Mouse (Mus musculus) cerebellum, adult 11-12 months (tissue): ENCODE data around the gene Ak5.
A peak's percentile ranks its signal among the peaks of the same experiment; 100 is the strongest.

Experiments
- DNase-seq: peaks from one replicate; pipeline ENCODE4 v3.0.0; 2022

Gene Ak5

GRCm38 (mm10) chr3:152508419-152508993, 159.7 kb downstream of the Ak5 start:
- DNase-seq, result no peak

DNA sequence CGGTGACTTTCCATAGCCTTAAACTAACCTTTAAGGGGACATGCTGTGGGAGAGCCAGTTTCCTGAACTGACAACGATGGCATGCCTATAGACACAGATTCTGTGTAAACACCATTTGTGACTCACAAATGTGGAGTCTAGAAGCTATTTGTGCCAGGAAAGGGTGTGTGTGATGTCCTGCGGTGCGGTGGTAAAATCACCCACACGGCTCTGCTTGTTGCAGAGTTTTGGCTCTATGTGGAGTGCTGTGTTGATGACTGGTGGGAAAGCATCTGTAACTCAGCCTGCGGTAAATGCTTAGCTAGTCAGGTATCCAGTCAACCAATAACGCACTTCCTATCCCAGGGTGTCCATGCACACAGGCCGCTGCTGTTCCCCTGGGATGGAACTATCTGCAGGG, 160.3 kb downstream of the Ak5 start:
- no peak for DNase-seq

DNA sequence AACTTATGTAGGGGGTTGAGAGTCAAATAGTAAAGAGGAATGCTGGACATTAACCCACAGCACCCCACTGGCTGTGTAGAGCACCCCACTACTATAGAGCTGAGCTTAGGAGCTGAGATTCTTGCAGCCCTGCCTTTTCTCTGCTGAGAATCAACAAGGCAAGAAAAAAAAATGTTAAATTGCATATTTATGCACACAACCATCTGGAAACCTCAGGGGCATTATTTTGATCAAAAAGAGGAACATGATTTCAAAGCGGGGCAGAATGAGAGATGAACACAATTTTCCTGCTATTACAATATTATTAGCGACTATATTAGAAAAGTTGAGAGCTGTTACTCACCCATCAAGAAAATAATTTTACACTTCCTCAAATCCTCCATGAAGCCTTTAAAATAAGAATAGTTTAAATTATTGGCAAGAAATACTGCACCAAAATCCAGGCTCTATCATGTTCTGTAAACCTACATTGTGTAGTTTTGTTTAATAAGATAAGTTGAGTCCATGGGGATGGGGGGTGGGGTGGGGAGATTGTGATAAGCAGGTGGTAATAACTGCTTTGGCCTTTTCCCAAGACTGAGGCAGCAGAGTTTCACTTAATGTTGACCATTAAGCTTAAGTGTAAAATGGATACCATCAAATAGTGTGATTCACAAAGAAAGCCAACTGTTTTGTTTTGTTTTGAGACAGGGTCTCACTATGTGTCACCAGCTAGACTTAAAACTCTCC, 169.0 kb downstream of the Ak5 start:
- no peak for DNase-seq

GRCm38 (mm10) chr3:152497842-152498241, 170.3 kb downstream of the Ak5 start:
- no peak for DNase-seq

DNA sequence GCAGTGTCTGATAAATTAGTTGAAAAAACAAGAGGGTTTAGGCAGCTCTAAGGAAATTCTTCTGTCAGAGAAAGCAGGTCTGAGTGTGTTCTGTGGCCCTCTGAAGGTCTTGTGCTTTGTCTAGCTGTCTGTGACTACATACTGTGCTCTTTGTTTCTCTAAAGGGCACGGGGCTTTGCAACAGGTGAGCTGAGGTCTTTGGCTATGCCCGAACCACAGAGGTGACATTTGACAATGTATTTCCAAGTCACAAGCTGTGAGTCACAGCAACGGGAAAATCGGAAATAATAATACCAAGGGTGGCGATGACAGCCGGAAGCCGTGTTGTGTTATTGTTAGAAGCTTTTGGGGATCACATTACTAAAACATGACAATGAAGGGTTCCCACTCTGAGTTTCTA, 171.1 kb downstream of the Ak5 start:
- DNase-seq, result no peak

- DNase-seq, result no peak
These were observed 172.7 kb downstream of the Ak5 start for GRCm38 (mm10) chr3:152495415-152495898.

DNA sequence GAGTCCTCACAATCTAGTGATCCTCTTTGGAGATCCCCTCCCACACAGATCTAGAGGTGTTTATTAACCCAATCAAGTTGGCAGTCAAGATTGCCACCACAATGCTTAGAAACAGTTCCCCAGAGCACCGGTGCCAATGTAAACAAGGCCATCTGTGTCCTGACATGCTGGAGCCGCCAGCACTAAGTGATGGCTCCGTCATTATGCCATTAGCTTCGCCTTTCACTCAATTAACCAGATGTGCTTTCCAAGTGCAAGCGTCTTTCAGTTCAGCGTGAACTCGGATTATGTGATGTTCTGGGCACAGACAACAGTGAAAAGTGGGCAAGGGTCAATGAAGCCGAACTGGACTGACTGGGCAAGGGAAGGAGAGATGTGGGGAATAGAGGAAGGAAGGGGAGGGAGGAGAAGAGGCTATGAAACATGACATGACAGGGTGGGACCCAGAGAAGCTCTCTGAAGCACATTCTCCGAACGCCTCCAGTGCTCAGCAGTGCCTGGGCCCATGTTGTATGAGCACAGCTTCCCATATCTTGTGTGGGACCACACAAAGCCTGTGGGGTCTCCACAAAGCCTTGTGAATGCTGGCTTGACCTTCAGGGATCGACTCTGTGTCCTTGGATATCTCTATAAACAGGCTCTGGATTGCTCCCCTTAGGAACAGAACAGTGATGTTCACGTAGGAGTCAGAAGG, 173.3 kb downstream of the Ak5 start:
- DNase-seq, result no peak

GRCm38 (mm10) chr3:152493813-152494212, 174.3 kb downstream of the Ak5 start:
- DNase-seq, result no peak

DNA sequence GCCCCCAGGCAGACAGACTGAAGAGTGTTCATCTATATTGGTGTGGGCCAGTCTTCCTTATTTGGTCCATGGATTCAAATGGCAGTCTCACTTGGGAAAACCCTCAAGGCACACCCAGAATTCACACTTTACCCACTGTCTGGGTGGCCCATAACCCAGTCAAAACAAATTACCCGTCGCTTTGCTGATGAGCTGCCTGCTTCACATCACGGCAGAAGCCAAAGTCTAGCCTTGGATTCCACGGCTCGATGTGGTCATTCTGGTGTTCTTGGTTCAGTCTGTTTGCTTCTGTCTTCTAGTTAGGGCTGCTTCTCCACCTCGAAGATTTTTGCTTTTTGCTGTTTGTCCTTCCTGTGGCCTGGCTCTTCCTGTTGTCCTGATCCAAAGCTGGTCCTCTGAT, 175.9 kb downstream of the Ak5 start:
- no peak for DNase-seq

DNA sequence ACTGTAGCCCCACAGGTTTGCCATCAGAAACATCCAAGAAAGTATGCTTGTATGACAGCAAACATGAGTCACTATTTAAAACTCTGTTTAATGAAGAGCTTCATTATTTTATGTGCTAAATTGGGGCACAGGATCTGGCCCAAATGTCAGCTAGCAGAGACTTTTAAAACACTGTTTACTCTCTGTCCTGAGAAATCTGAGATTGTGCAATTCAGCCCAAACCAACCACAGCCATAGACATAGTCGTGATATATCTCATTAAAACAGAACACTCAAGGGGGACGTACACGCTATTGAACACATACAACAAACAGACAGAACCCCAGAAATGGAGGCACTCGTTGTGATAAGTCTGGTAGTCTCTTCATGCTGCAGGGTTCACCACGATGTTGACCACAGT, 177.7 kb downstream of the Ak5 start:
- no peak for DNase-seq

DNA sequence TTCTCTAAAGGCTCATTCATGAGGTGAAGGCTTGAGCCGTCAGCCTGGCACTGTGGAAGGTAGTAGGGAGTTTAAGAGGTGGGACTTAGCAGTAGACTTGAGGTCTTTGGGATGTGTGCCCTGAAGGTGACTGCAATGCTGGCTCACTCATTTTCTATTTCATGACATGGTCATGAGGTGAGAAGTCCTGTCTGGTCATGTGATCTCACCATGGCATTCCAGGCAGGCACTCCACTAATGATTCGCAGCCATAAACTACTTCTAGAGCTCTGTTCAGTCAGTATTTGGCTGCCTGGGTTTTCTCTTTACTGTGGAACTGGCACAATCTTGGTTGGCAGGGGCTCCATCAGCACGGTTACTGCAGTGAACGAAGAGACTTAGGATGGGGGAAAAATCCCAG, 179.2 kb downstream of the Ak5 start:
- DNase-seq, result no peak

DNA sequence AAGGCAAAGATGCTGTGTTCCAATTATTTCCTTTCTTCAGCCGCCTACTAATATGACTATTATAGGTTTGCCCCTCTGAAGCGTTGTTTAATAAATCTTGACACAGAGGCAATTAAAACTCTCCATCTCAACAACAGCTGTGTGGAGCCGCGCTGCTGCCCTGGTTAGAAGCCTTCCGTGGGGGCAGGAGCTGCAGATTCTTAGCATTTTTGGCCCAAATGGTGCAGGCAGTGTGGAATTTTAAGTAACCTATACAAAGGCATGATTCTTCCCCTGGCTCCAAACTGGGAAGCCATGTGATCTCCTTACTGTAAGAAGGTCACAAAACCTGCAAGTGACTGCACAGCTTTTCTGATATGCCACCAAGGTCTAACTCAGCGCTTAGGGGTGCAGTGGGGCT, 184.0 kb downstream of the Ak5 start:
- DNase-seq, result no peak

- DNase-seq, result no peak
These were observed 184.4 kb downstream of the Ak5 start for GRCm38 (mm10) chr3:152483800-152484199.

- DNase-seq, result no peak
These were observed 186.0 kb downstream of the Ak5 start for GRCm38 (mm10) chr3:152482182-152482581.

DNA sequence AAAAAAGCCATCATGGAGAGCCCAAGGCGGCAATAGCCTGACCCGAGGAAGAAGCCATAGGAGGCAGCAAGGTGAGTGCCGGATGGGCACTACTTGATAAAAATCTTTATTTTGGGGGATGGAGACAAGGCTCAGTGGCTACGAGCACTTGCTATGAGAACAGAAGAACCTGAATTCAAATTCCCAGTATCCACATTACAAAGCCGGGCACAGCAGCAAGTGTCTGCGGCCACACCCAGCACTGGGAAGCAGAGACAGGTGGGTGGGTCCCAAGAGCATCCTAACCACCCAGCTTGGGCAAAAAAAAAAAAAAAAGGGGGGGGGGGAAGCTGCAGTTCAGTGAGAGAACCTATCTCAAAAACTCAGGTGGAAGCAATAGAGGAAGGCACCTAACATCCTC, 187.8 kb downstream of the Ak5 start:
- no peak for DNase-seq

GRCm38 (mm10) chr3:152478599-152479435, 189.3 kb downstream of the Ak5 start:
- no peak for DNase-seq

DNA sequence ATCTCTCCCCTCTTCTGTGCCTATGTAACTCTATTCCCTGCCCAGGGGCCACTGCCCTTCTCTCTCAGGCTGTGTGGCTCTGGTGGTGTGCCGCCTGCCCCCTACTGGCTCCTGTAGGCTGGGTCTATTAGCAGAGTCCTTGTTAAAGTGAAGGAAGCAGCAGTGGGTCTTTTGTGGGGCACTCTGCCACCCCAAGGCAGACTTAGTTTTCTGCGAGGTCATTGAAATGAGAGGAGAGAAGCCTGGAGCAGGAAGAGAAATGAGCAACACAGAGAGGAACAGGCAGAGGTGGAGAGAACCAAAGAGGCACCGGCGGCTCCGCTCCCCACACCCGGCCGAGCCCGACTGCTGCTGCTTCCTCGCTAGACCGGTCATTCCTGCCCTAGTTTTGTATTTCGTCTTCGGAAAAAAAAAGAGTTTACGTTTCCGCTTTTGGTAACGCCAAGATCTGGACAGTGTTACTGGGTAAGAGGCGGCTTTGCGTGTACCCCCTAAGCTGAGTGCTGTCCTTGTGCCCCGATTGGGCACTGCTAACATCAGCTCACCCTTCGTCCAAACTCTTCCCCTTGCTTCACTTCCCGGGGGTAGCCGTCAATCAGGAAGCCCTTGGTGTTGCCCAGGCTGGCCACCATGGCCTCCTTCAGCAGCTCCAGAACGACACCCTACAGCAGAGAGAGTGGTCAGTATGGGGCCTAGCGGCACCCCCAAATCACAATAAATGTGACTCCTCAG, 190.2 kb downstream of the Ak5 start:
- peak; percentile 22 for DNase-seq

DNA sequence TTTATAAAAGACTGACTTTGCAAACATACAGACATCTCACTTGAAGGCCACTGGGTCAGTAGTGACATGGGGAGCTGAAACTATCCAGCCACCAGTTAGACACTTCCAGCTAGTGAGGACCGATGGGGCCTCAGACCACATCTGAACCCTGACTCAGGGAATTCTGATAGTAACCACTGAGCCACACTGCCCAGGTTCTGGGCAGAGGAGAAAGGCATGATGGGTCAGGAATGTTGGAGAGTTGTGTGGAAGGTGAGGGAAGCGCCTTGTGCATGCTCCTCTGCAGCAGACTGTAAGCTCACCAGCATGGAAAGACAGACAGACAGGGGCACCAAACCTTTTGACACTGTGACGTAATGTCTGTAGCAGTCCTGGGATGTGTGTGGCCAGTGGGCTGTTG, 192.3 kb downstream of the Ak5 start:
- DNase-seq, result no peak

DNA sequence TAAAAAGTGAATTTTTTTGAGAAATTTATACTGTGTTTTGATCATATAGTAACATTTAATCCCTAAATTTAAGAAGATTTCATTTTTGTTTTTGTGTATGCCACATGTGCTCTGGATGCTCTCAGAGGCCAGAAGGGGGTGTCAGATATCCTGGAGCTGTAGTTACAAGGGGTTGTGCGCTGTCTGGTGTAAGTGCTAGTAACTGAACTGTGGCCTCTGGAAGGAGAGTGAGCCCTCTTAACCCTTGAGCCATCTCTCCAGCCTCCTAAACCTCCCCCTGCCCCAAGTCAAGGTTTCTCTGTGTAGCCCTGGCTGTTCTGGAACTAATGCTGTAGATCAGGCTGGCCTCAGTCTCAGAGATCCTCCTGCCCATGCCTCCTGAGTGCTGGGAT, 192.9 kb downstream of the Ak5 start:
- no peak for DNase-seq

- peak; percentile 20 for DNase-seq
These were observed 193.4 kb downstream of the Ak5 start for GRCm38 (mm10) chr3:152474582-152475277.

DNA sequence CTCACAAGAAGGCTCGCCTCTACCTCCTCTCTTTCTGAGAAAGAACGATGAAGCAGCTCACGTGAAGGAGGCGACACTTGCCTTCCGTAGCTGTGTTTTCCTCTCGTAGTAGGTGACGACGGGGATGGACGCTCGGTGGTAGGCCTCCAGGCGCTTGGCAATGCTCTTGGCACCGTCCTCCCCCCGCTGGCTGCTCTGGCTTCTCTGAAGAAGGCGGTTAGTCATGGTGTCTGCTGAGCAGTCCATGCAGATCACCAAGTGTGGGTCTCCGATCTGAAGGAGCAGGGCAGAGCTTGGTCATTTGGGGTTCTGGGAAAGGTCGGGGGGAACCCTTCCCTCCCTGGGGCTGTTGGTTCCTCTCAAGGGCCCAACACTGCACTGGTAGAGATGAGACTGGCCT, 195.5 kb downstream of the Ak5 start:
- DNase-seq, result no peak

DNA sequence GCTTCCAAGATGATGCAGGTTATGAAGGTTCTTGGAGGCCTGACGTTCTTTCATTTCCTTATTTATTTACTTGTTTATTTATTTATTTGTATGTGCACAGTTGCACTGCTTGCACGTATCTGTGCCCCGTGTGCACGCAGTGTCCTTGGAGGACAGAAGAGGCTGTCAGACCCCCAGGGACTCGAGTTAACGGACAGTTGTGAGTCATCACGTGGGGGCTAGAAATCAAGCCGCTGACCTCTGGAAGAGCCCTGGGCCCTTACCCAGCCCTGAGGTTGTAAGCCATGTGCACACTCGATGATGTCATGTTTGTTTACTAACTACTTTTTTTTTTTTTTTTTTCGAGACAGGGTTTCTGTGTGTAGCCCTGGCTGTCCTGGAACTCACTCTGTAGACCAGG, 197.8 kb downstream of the Ak5 start:
- DNase-seq, result no peak
